Mouse (Mus musculus) embryonic fibroblast, embryonic 13.5 days (primary cell): ENCODE measurements at regions not wholly inside any gene's neighbourhood (a gene's known extent, or its start where the extent isn't known, plus 50 kb on each side); places are given as distances from the start of the nearest gene placed in this dataset.

Experiments
- H3K27ac ChIP-seq: 2 replicates; pipeline ENCODE4 v1.5.1; 2012; ENCODE audit warnings: low read length, control low read depth, inconsistent platforms; ENCODE audit not compliant: insufficient read depth
- H3K4me1 ChIP-seq: 2 replicates; pipeline ENCODE4 v1.6.1; 2011; ENCODE audit warnings: low read length; ENCODE audit not compliant: control insufficient read depth, insufficient read depth
- H3K4me3 ChIP-seq: 2 replicates; pipeline ENCODE4 v1.5.1; 2011; ENCODE audit warnings: mild to moderate bottlenecking, control low read depth, low read length; ENCODE audit not compliant: insufficient read depth
- CTCF ChIP-seq: IDR thresholded peaks from 2 replicates; pipeline ENCODE4 v1.5.1; 2011; ENCODE audit warnings: mild to moderate bottlenecking, control low read depth, low read length, moderate library complexity, borderline replicate concordance; ENCODE audit not compliant: insufficient read depth
- POLR2A ChIP-seq: IDR thresholded peaks from 2 replicates; pipeline ENCODE4 v1.6.1; 2011; ENCODE audit warnings: low read depth, mild to moderate bottlenecking, control low read depth, low read length, moderate library complexity

DNA sequence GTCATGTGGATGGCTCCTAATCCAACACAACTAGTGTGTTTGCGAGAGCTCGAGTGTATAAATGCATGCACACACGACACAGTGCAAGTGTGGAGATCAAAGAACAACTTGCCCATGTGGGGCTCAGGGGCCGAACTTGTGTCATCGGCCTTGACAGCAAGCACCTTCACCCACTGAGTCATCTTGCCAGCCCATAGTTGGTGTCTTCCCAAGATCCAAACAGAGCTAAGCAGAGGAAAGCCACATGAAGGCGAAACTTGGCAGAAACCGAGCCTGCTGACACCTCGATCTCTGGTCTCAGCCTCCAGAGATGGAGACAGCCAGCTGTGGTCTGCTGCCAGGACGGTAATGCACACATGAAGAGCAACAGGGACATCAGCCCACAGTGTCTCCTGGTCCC is 177.1 kb downstream of the 3100002H09Rik start:
- no peaks in the 10 kb centered on the region for H3K4me1 ChIP-seq
- H3K4me3 ChIP-seq: no peak overlapping the region
- no peak overlapping the region for H3K27ac ChIP-seq
- no peak for TF ChIP-seq POLR2A
- TF ChIP-seq CTCF: no peak

DNA sequence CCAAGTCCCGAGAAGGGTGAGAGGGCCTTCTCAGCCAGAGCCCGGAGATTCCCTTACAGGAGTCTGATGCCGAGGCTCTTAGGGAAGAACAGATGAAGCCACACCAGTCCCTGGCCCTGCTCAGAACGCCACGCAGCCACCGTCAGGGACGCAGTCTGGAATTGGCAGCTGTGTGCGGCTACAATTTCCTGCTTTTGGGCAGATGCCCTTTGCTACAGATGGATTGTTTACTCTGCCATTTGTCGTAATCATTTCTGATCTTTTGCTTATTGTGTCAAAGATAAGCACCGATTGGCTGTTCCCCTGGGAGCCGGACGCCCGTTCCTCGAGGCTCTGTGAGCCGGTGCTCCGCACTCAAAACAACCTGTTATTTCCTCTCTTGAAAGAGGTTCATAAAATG is 179.4 kb downstream of the 3100002H09Rik start:
- H3K4me1 ChIP-seq: no peaks in the 10 kb centered on the region
- no peak overlapping the region for H3K4me3 ChIP-seq
- no peak overlapping the region for H3K27ac ChIP-seq
- TF ChIP-seq CTCF (no peak), POLR2A (no peak)

DNA sequence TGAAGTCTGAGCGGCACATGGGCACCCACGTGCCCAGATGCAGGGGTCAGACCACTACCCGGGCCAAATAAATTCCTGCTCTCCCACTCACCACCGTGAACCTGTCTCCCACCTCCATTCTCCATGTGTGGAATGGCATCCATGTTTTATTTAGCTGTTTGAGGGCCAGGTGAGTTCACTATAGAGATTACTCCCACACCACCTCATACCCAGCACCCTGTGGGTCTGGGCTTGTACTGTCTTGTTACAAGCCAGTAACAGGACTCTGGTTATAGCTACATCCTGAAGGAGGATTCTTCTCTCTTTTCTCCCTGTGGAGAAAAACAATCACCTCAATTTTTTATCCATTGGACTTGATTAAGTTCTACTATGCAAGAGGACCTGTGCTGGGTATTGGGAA is 181.8 kb downstream of the 3100002H09Rik start:
- H3K27ac ChIP-seq: no peak overlapping the region
- no peak for TF ChIP-seq CTCF
- no peak for TF ChIP-seq POLR2A
- no peak overlapping the region for H3K4me3 ChIP-seq
- no peaks in the 10 kb centered on the region for H3K4me1 ChIP-seq

DNA sequence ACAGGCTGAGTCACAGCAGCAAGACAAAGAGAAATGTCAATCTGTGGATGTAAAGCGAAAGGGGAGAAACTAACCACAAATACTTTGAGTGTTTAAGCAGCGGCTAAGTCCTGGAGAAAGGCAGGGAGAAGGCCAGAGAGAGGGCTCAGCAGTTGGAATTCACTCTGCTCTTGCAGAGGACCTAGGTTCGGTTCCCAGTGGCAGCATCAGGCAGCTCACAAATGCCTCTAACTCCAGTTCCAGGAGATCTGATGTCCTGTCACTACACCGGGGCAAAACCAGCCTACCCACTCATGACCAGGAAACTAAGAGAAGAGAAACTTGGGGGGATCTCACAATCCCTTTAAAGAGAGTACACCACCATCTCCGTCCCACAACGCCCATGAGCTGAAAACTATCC is 188.2 kb downstream of the 3100002H09Rik start:
- TF ChIP-seq CTCF (no peak), POLR2A (no peak)

DNA sequence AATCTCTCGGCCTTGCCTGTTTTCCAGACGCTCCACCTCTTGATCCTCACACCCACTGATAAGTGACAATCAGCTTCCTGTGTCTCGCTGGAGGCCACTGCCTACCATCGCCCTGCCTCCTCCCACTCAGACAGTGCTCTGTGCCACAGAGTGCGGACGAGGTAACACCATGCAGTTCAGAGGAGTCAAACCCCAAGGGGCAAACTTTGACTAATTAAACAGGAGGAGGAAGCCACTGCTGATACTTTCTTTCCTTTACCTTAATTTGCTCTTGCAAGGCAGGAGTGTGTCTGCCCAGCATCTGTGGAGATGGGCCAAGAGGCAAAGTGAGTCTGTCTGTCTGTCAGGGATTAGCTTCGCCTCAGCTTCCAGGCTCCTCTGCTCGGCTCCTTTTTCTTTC is 192.2 kb downstream of the 3100002H09Rik start:
- Histone ChIP-seq H3K4me1 (no peaks in the 10 kb centered on the region), H3K27ac (no peak overlapping the region), H3K4me3 (no peak overlapping the region)
- TF ChIP-seq POLR2A: no peak

More for the DNA sequence above, 188.2 kb downstream of the 3100002H09Rik start:
- Histone ChIP-seq H3K27ac (no peak overlapping the region), H3K4me3 (no peak overlapping the region), H3K4me1 (no peaks in the 10 kb centered on the region)

DNA sequence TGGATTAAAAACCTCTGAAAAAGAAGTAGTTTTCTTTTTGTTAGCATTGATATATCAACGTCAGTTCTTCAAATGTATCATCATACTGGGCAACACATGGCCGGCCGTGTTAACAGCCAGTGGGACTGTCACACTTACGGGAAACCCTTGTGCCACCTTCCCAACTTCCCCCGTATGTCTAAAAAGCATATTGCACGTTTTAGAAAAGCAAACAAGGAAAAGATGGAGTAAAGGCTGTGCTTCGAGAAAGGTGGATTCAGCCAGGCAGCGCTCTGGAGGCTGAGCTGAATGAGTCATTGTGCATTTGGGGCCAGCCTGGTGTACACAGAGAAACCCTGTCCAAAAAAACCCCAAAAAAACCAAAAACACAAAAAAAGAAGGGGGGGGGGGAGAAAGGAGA is 193.4 kb downstream of the 3100002H09Rik start:
- H3K27ac ChIP-seq: no peak overlapping the region
- H3K4me3 ChIP-seq: no peak overlapping the region
- TF ChIP-seq CTCF: no peak
- TF ChIP-seq POLR2A: no peak

DNA sequence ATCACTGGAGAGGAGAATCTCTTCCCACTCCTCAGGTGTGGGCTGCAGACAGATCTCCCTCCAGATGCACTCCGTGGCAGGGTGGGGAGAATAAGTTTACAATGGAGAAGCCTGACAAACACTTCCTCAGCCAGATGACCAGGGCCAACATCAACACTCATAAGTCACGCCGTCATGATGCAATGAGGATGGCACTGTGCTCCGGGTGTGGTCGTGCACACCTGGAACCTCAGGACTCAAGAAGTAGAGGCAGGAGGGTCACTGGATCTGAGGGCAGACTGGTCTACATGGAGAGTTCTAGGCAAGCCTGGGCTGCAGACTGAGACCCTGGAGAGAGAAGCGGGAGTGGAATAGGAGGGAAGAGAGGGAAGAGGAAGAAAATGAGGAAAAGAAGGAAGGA is 194.3 kb downstream of the 3100002H09Rik start:
- Histone ChIP-seq H3K4me3 (no peak overlapping the region), H3K4me1 (no peaks in the 10 kb centered on the region), H3K27ac (no peak overlapping the region)
- TF ChIP-seq POLR2A: no peak
- no peak for TF ChIP-seq CTCF

More for the DNA sequence above, 193.4 kb downstream of the 3100002H09Rik start:
- H3K4me1 ChIP-seq: no peaks in the 10 kb centered on the region

DNA sequence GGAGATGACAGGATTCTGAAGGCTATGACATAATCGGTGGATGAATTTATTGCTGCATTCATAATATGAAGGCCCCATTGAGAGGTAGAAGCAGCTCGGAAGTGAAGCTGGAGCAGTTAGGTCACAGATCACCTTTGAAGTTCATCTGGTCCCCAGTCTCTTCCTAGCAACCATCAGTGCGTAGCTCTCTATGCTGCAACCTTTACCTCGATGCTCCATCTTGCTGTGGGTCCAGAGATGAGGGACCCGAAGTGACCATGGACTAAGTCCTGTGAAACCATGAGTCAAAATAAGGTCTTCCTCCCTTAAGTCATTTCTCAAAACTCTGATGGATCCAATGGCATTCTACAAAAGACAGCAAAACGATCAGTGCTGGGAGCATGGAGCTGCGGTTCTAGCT is 196.2 kb downstream of the 3100002H09Rik start:
- TF ChIP-seq CTCF (no peak), POLR2A (no peak)
- H3K4me1 ChIP-seq: no peaks in the 10 kb centered on the region
- H3K4me3 ChIP-seq: no peak overlapping the region
- no peak overlapping the region for H3K27ac ChIP-seq

DNA sequence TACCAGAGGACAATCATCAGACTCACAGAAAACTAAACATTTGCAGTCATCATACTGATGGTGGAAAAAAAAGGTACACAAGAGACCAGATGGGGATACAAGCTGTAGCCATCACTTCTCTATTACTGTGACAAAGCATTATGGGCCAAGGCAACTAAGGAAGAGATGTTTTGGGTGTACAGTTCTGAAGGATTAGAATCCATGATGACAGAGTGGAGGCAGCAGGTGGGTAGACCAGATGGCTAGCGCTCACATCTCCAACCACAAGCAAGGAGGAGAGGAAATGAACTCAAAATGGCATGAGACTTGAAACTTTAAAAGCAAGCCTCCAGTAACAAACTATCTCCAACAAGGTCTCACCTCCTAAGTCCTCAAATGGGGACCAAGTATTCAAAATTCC is 201.3 kb downstream of the 3100002H09Rik start:
- no peak for TF ChIP-seq CTCF
- TF ChIP-seq POLR2A: no peak
- no peak overlapping the region for H3K27ac ChIP-seq
- no peak overlapping the region for H3K4me3 ChIP-seq
- no peaks in the 10 kb centered on the region for H3K4me1 ChIP-seq

DNA sequence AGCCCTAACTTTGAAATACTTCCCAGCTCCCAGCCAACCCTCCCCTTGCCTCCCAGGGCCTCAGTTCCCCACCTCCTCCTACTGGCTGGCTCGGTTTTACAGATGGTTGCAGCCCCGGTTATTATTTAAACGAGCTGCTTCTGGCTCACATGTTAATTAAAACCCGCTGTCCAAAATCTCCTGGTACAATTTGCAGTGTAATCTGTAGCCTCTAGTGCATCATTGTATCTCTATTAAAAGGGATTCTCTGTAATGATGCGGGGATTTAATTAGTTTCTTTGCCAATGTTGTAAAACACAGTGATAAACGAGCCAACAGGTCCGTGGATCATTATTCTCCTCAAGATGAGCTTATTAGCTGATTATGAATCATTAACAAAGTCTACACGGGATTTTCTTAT is 208.5 kb downstream of the 3100002H09Rik start:
- Histone ChIP-seq H3K4me1 (no peaks in the 10 kb centered on the region), H3K4me3 (no peak overlapping the region), H3K27ac (no peak overlapping the region)
- TF ChIP-seq CTCF (no peak), POLR2A (no peak)

DNA sequence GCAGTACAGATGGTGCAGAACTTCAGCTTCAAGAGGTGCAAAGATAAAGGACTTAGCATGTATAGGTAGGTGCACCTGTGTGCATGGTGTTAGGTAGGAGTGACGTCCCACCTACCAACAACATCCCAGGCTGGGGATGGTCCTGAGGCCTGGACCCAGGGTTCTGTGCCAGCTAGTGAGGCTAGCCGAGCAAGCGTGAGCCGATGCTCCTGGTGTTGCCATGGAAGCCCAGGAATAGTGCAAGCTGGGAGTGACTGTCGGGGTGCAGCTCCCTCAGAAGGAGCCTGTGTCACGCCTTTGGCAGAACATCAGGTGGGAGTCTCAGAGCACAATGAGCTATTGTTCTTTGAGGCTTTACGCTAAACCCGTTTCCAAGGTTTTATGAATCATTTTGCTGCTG is 209.9 kb downstream of the 3100002H09Rik start:
- no peaks in the 10 kb centered on the region for H3K4me1 ChIP-seq
- H3K4me3 ChIP-seq: no peak overlapping the region

More for the DNA sequence above, 209.9 kb downstream of the 3100002H09Rik start:
- H3K27ac ChIP-seq: no peak overlapping the region
- TF ChIP-seq POLR2A (no peak), CTCF (no peak)
